Mouse (Mus musculus): Measurements from ENCODE around the gene C2. TPM values are rescaled to one million over a fixed set of nuclear protein-coding genes. Genes with fewer than 3 reads are reported as not detected.

The C2 gene
- polyA plus RNA-seq, 1 experiment from 2014 or later = 1.4 TPM

GRCm38 (mm10) chr17:34891377-34891776, 6.7 kb downstream of the C2 start:
- Histone ChIP-seq H3K4me1 (ENCODE audit: control insufficient read depth, insufficient read depth, low read length) (peaks cover 14% of the 10 kb centered on the region), H3K9ac (ENCODE audit: low read length) (no peak overlapping the region), H3K9me3 (replicated peaks; ENCODE audit: control insufficient read depth, low read length) (no peaks in the 10 kb centered on the region), H3K27me3 (replicated peaks; ENCODE audit: control insufficient read depth, insufficient read depth, low read length) (no peaks in the 10 kb centered on the region), H3K27ac (ENCODE audit: low read depth, low read length) (no peak overlapping the region), H3K4me2 (ENCODE audit: low read length) (no peak overlapping the region), H3K4me3 (ENCODE audit: low read depth, low read length) (no peak overlapping the region), H3K36me3 (ENCODE audit: control insufficient read depth, insufficient read depth, low read length) (peaks cover 7% of the 10 kb centered on the region)
- DNase-seq (ENCODE audit: low spot score) (no peak), ATAC-seq (no peak)
- WGBS = 96% methylated on average over 2 of the region's 2 CpGs

- Histone ChIP-seq H3K4me3 (ENCODE audit: low read depth, low read length) (no peak overlapping the region), H3K36me3 (ENCODE audit: control insufficient read depth, insufficient read depth, low read length) (no peaks in the 10 kb centered on the region), H3K9ac (ENCODE audit: low read length) (no peak overlapping the region), H3K9me3 (replicated peaks; ENCODE audit: control insufficient read depth, low read length) (no peaks in the 10 kb centered on the region), H3K4me2 (ENCODE audit: low read length) (no peak overlapping the region), H3K27ac (ENCODE audit: low read depth, low read length) (no peak overlapping the region), H3K27me3 (replicated peaks; ENCODE audit: control insufficient read depth, insufficient read depth, low read length) (no peaks in the 10 kb centered on the region), H3K4me1 (ENCODE audit: control insufficient read depth, insufficient read depth, low read length) (peaks cover 4% of the 10 kb centered on the region; the same call in 1 of the 2 replicates)
- ATAC-seq (no peak), DNase-seq (ENCODE audit: low spot score) (no peak)
- 84% methylated on average over 12 of the region's 12 CpGs for WGBS
Measured at GRCm38 (mm10) chr17:34890074-34890743, 7.9 kb downstream of the C2 start.

GRCm38 (mm10) chr17:34887942-34888341, 10.1 kb downstream of the C2 start:
- DNase-seq (ENCODE audit: low spot score) (no peak), ATAC-seq (no peak)
- WGBS = 86% methylated on average over 5 of the region's 5 CpGs
- H3K27ac ChIP-seq (ENCODE audit: low read depth, low read length) = no peak overlapping the region
- no peak overlapping the region for H3K4me3 ChIP-seq (ENCODE audit: low read depth, low read length)
- H3K4me1 ChIP-seq (ENCODE audit: control insufficient read depth, insufficient read depth, low read length) = no peaks in the 10 kb centered on the region
- no peak overlapping the region for H3K4me2 ChIP-seq (ENCODE audit: low read length)
- H3K36me3 ChIP-seq (ENCODE audit: control insufficient read depth, insufficient read depth, low read length) = no peaks in the 10 kb centered on the region
- no peak overlapping the region for H3K9ac ChIP-seq (ENCODE audit: low read length)
- no peaks in the 10 kb centered on the region for H3K27me3 ChIP-seq (replicated peaks; ENCODE audit: control insufficient read depth, insufficient read depth, low read length)
- no peaks in the 10 kb centered on the region for H3K9me3 ChIP-seq (replicated peaks; ENCODE audit: control insufficient read depth, low read length)

GRCm38 (mm10) chr17:34885615-34886014, 12.4 kb downstream of the C2 start:
- Histone ChIP-seq H3K27ac (ENCODE audit: low read depth, low read length) (no peak overlapping the region), H3K4me2 (ENCODE audit: low read length) (no peak overlapping the region), H3K9ac (ENCODE audit: low read length) (no peak overlapping the region), H3K9me3 (replicated peaks; ENCODE audit: control insufficient read depth, low read length) (no peaks in the 10 kb centered on the region), H3K4me1 (ENCODE audit: control insufficient read depth, insufficient read depth, low read length) (no peaks in the 10 kb centered on the region), H3K36me3 (ENCODE audit: control insufficient read depth, insufficient read depth, low read length) (no peaks in the 10 kb centered on the region), H3K4me3 (ENCODE audit: low read depth, low read length) (no peak overlapping the region), H3K27me3 (replicated peaks; ENCODE audit: control insufficient read depth, insufficient read depth, low read length) (0 out of 2 replicates have a peak, but pooled peaks cover 3% of the 10 kb centered on the region)
- 88% methylated on average over 3 of the region's 3 CpGs for WGBS
- ATAC-seq (no peak), DNase-seq (ENCODE audit: low spot score) (no peak)

GRCm38 (mm10) chr17:34884704-34885103, 13.4 kb downstream of the C2 start:
- H3K4me1 ChIP-seq (ENCODE audit: control insufficient read depth, insufficient read depth, low read length) = no peaks in the 10 kb centered on the region
- no peak for ATAC-seq
- WGBS = 85% methylated on average over 6 of the region's 6 CpGs

GRCm38 (mm10) chr17:34883332-34883731, 14.7 kb downstream of the C2 start:
- no peaks in the 10 kb centered on the region for H3K36me3 ChIP-seq (ENCODE audit: control insufficient read depth, insufficient read depth, low read length)
- H3K27me3 ChIP-seq (replicated peaks; ENCODE audit: control insufficient read depth, insufficient read depth, low read length) = 0 out of 2 replicates have a peak, but pooled peaks cover 3% of the 10 kb centered on the region
- ATAC-seq (no peak), DNase-seq (ENCODE audit: low spot score) (no peak)
- H3K4me1 ChIP-seq (ENCODE audit: control insufficient read depth, insufficient read depth, low read length) = no peaks in the 10 kb centered on the region
- H3K9ac ChIP-seq (ENCODE audit: low read length) = no peak overlapping the region
- H3K4me2 ChIP-seq (ENCODE audit: low read length) = no peak overlapping the region
- H3K9me3 ChIP-seq (replicated peaks; ENCODE audit: control insufficient read depth, low read length) = no peaks in the 10 kb centered on the region
- no peak overlapping the region for H3K27ac ChIP-seq (ENCODE audit: low read depth, low read length)
- WGBS = 59% methylated on average over 3 of the region's 3 CpGs
- no peak overlapping the region for H3K4me3 ChIP-seq (ENCODE audit: low read depth, low read length)

More at GRCm38 (mm10) chr17:34884704-34885103, 13.4 kb downstream of the C2 start:
- Histone ChIP-seq H3K36me3 (ENCODE audit: control insufficient read depth, insufficient read depth, low read length) (no peaks in the 10 kb centered on the region), H3K4me3 (ENCODE audit: low read depth, low read length) (no peak overlapping the region), H3K9ac (ENCODE audit: low read length) (no peak overlapping the region), H3K27me3 (replicated peaks; ENCODE audit: control insufficient read depth, insufficient read depth, low read length) (0 out of 2 replicates have a peak, but pooled peaks cover 3% of the 10 kb centered on the region), H3K4me2 (ENCODE audit: low read length) (no peak overlapping the region), H3K9me3 (replicated peaks; ENCODE audit: control insufficient read depth, low read length) (no peaks in the 10 kb centered on the region), H3K27ac (ENCODE audit: low read depth, low read length) (no peak overlapping the region)
- no peak for DNase-seq (ENCODE audit: low spot score)

GRCm38 (mm10) chr17:34881683-34882310, 16.3 kb downstream of the C2 start, which contains the start of gene Gm20547:
TSS of gene Gm20547 (minus strand) at chr17:34882042.
- no peak for ATAC-seq
- Histone ChIP-seq H3K9me3 (replicated peaks; ENCODE audit: control insufficient read depth, low read length) (no peaks in the 10 kb centered on the region), H3K36me3 (ENCODE audit: control insufficient read depth, insufficient read depth, low read length) (no peaks in the 10 kb centered on the region), H3K4me1 (ENCODE audit: control insufficient read depth, insufficient read depth, low read length) (no peaks in the 10 kb centered on the region), H3K4me3 (ENCODE audit: low read depth, low read length) (no peak within 1 kb of the TSS), H3K9ac (ENCODE audit: low read length) (0 out of 2 replicates have a peak within 1 kb of the TSS, but pooled peaks have one; percentile 25), H3K27ac (ENCODE audit: low read depth, low read length) (no peak within 1 kb of the TSS), H3K27me3 (replicated peaks; ENCODE audit: control insufficient read depth, insufficient read depth, low read length) (0 out of 2 replicates have a peak, but pooled peaks cover 3% of the 10 kb centered on the region), H3K4me2 (ENCODE audit: low read length) (no peak within 1 kb of the TSS)
- WGBS = 6% methylated on average over 15 of the region's 15 CpGs
- DNase-seq (ENCODE audit: low spot score) = no peak

- DNase-seq (ENCODE audit: low spot score) (no peak), ATAC-seq (no peak)
- 0 out of 2 replicates have a peak, but pooled peaks cover 3% of the 10 kb centered on the region for H3K27me3 ChIP-seq (replicated peaks; ENCODE audit: control insufficient read depth, insufficient read depth, low read length)
- H3K36me3 ChIP-seq (ENCODE audit: control insufficient read depth, insufficient read depth, low read length) = no peaks in the 10 kb centered on the region
- no peak overlapping the region for H3K4me3 ChIP-seq (ENCODE audit: low read depth, low read length)
- H3K4me1 ChIP-seq (ENCODE audit: control insufficient read depth, insufficient read depth, low read length) = no peaks in the 10 kb centered on the region
- no peak overlapping the region for H3K27ac ChIP-seq (ENCODE audit: low read depth, low read length)
- no peaks in the 10 kb centered on the region for H3K9me3 ChIP-seq (replicated peaks; ENCODE audit: control insufficient read depth, low read length)
- H3K4me2 ChIP-seq (ENCODE audit: low read length) = no peak overlapping the region
- H3K9ac ChIP-seq (ENCODE audit: low read length) = no peak overlapping the region
Measured at GRCm38 (mm10) chr17:34881166-34881565, 16.9 kb downstream of the C2 start.

GRCm38 (mm10) chr17:34879336-34879879, 18.7 kb downstream of the C2 start, which contains the start of gene Zbtb12:
TSS of gene Zbtb12 (plus strand) at chr17:34879483.
- WGBS = 71% methylated on average over 11 of the region's 11 CpGs
- no peak within 1 kb of the TSS for H3K4me2 ChIP-seq (ENCODE audit: low read length)
- H3K9ac ChIP-seq (ENCODE audit: low read length) = no peak within 1 kb of the TSS
- DNase-seq (ENCODE audit: low spot score) (no peak), ATAC-seq (no peak)
- H3K4me3 ChIP-seq (ENCODE audit: low read depth, low read length) = no peak within 1 kb of the TSS
- H3K9me3 ChIP-seq (replicated peaks; ENCODE audit: control insufficient read depth, low read length) = no peaks in the 10 kb centered on the region
- H3K36me3 ChIP-seq (ENCODE audit: control insufficient read depth, insufficient read depth, low read length) = no peaks in the 10 kb centered on the region
- H3K27ac ChIP-seq (ENCODE audit: low read depth, low read length) = no peak within 1 kb of the TSS
- no peaks in the 10 kb centered on the region for H3K4me1 ChIP-seq (ENCODE audit: control insufficient read depth, insufficient read depth, low read length)
- H3K27me3 ChIP-seq (replicated peaks; ENCODE audit: control insufficient read depth, insufficient read depth, low read length) = 0 out of 2 replicates have a peak, but pooled peaks cover 3% of the 10 kb centered on the region

All from forebrain, embryonic 14.5 days (tissue).